Mouse (Mus musculus) C2C12 (cell line): ENCODE results near the gene Orm3. TPM values are rescaled to one million over a fixed set of nuclear protein-coding genes. Genes with fewer than 3 reads are reported as not detected.

Experiments used
- H3K27me3 ChIP-seq: one replicate; pipeline ENCODE4 v1.6.1; 2011; ENCODE audit not compliant: control insufficient read depth, insufficient read depth, insufficient read length
- H3K36me3 ChIP-seq: one replicate; pipeline ENCODE4 v1.6.1; 2011; ENCODE audit not compliant: control insufficient read depth, insufficient read depth
- H3K4me3 ChIP-seq: one replicate; pipeline ENCODE4 v1.5.1; 2011; ENCODE audit warnings: mild to moderate bottlenecking, control low read depth; ENCODE audit not compliant: poor library complexity, insufficient read depth, severe bottlenecking
- H3K79me2 ChIP-seq: one replicate; pipeline ENCODE4 v1.6.1; 2011; ENCODE audit not compliant: control insufficient read depth, insufficient read depth
- H3K79me3 ChIP-seq: one replicate; pipeline ENCODE4 v1.6.1; 2011; ENCODE audit warnings: low read depth, control low read depth
- H3ac ChIP-seq: one replicate; pipeline ENCODE3; 2011; ENCODE audit warnings: low read depth; ENCODE audit not compliant: control insufficient read depth, insufficient read length
- CEBPB ChIP-seq: IDR thresholded peaks from one replicate; pipeline ENCODE4 v1.6.1; 2011; ENCODE audit warnings: low read depth, mild to moderate bottlenecking, control low read depth, moderate library complexity
- CTCF ChIP-seq: IDR thresholded peaks from one replicate; pipeline ENCODE4 v1.5.1; 2011; ENCODE audit not compliant: control insufficient read depth, insufficient read depth, insufficient read length
- FOSL1 ChIP-seq: IDR thresholded peaks from one replicate; pipeline ENCODE4 v1.8.0; 2011; ENCODE audit warnings: mild to moderate bottlenecking, low read length; ENCODE audit not compliant: poor library complexity, insufficient read depth, severe bottlenecking
- MAX ChIP-seq: IDR thresholded peaks from one replicate; pipeline ENCODE4 v1.6.1; 2011; ENCODE audit warnings: mild to moderate bottlenecking, control low read depth
- MYOD1 ChIP-seq: IDR thresholded peaks from one replicate; pipeline ENCODE4 v1.6.1; 2011; ENCODE audit warnings: low read depth; ENCODE audit not compliant: control insufficient read depth, insufficient read length
- MYOG ChIP-seq: IDR thresholded peaks from one replicate; pipeline ENCODE4 v1.6.1; 2011; ENCODE audit not compliant: control insufficient read depth, insufficient read length; ENCODE audit errors: extremely low read depth
- USF1 ChIP-seq: IDR thresholded peaks from one replicate; pipeline ENCODE4 v1.6.1; 2011; ENCODE audit warnings: low read depth, mild to moderate bottlenecking, control low read depth, moderate library complexity
- polyA plus RNA-seq: library from polyadenylated mRNA; unstranded; fragments of >200 nt; fragmentation: generic; extraction: Trizol; gene quantifications from one replicate; pipeline ENCODE4 v1.2.1, GENCODE M21; 2012; ENCODE audit warnings: missing spikeins

Orm3 gene
- polyA plus RNA-seq, 1 experiment: not detected

GRCm38 (mm10) chr4:63391322-63391721 lies 35.4 kb downstream of the Orm3 start:
- Histone ChIP-seq H3K4me3 (no peak overlapping the region), H3K36me3 (peaks cover 4% of the 10 kb centered on the region), H3K79me2 (no peaks in the 10 kb centered on the region), H3ac (no peak overlapping the region), H3K79me3 (no peaks in the 10 kb centered on the region), H3K27me3 (no peaks in the 10 kb centered on the region)
- no peak for TF ChIP-seq MYOG
- no peak for TF ChIP-seq CEBPB
- no peak for TF ChIP-seq MAX
- no peak for TF ChIP-seq CTCF
- no peak for TF ChIP-seq USF1
- TF ChIP-seq MYOD1: no peak
- no peak for TF ChIP-seq FOSL1

GRCm38 (mm10) chr4:63397981-63398537 lies 42.1 kb downstream of the Orm3 start:
- no peaks in the 10 kb centered on the region for H3K79me3 ChIP-seq
- no peak overlapping the region for H3K4me3 ChIP-seq
- H3ac ChIP-seq: no peak overlapping the region
- no peaks in the 10 kb centered on the region for H3K79me2 ChIP-seq
- H3K27me3 ChIP-seq: no peaks in the 10 kb centered on the region
- TF ChIP-seq USF1: no peak
- TF ChIP-seq MYOD1: no peak
- no peak for TF ChIP-seq FOSL1
- TF ChIP-seq CEBPB: no peak
- TF ChIP-seq MAX: no peak
- TF ChIP-seq MYOG: no peak
- TF ChIP-seq CTCF: no peak
- H3K36me3 ChIP-seq: peaks cover 4% of the 10 kb centered on the region

GRCm38 (mm10) chr4:63398854-63399609 lies 43.1 kb downstream of the Orm3 start:
- no peaks in the 10 kb centered on the region for H3K79me3 ChIP-seq
- H3K79me2 ChIP-seq: no peaks in the 10 kb centered on the region
- H3K36me3 ChIP-seq: peaks cover 4% of the 10 kb centered on the region
- H3K4me3 ChIP-seq: no peak overlapping the region
- no peaks in the 10 kb centered on the region for H3K27me3 ChIP-seq
- TF ChIP-seq FOSL1 (no peak), MYOD1 (peak; percentile 87), CEBPB (no peak), MAX (peak; percentile 43), USF1 (no peak), MYOG (no peak), CTCF (no peak)
- no peak overlapping the region for H3ac ChIP-seq

- peak overlapping the region; percentile 28 for H3ac ChIP-seq
- no peaks in the 10 kb centered on the region for H3K27me3 ChIP-seq
- peaks cover 4% of the 10 kb centered on the region for H3K36me3 ChIP-seq
- TF ChIP-seq MYOG: no peak
- TF ChIP-seq MAX: no peak
- TF ChIP-seq USF1: no peak
- no peak for TF ChIP-seq MYOD1
- no peak for TF ChIP-seq CTCF
- TF ChIP-seq CEBPB: no peak
- TF ChIP-seq FOSL1: no peak
- no peaks in the 10 kb centered on the region for H3K79me2 ChIP-seq
- no peak overlapping the region for H3K4me3 ChIP-seq
- H3K79me3 ChIP-seq: no peaks in the 10 kb centered on the region
Observed at GRCm38 (mm10) chr4:63399691-63400270, 43.8 kb downstream of the Orm3 start.

- Histone ChIP-seq H3K79me2 (no peaks in the 10 kb centered on the region), H3K27me3 (no peaks in the 10 kb centered on the region), H3K36me3 (no peaks in the 10 kb centered on the region), H3K4me3 (no peak overlapping the region), H3ac (no peak overlapping the region), H3K79me3 (no peaks in the 10 kb centered on the region)
- TF ChIP-seq CTCF (no peak), FOSL1 (no peak), MAX (no peak), MYOD1 (no peak)
Observed at GRCm38 (mm10) chr4:63400541-63401306, 44.8 kb downstream of the Orm3 start.
